Mouse (Mus musculus): ENCODE measurements around the gene Wee1.

Gene Wee1

GRCm38 (mm10) chr7:110121516-110122288 lies at the start of gene Wee1:
Gene Wee1, plus strand, starts transcription at chr7:110122046.
- WGBS, result 0% methylated on average over 81 of the region's 81 CpGs

GRCm38 (mm10) chr7:110078168-110078567 lies 43.7 kb upstream of the Wee1 start:
- WGBS, result 95% methylated on average over 5 of the region's 5 CpGs

- 58% methylated on average over 13 of the region's 13 CpGs for WGBS
Measured at GRCm38 (mm10) chr7:110083386-110084165, 38.3 kb upstream of the Wee1 start.

GRCm38 (mm10) chr7:110087914-110088313 lies 33.9 kb upstream of the Wee1 start:
- 76% methylated on average over 4 of the region's 4 CpGs for WGBS

GRCm38 (mm10) chr7:110091670-110092069 lies 30.2 kb upstream of the Wee1 start:
- 39% methylated on average over 7 of the region's 7 CpGs for WGBS

GRCm38 (mm10) chr7:110096332-110096731 lies 25.5 kb upstream of the Wee1 start:
- WGBS, result 90% methylated on average over 4 of the region's 4 CpGs

GRCm38 (mm10) chr7:110097106-110097793 lies 24.6 kb upstream of the Wee1 start:
- WGBS, result 79% methylated on average over 7 of the region's 7 CpGs

GRCm38 (mm10) chr7:110100854-110101253 lies 21.0 kb upstream of the Wee1 start:
- 62% methylated on average over 6 of the region's 6 CpGs for WGBS

- 79% methylated on average over 5 of the region's 5 CpGs for WGBS
Measured at GRCm38 (mm10) chr7:110101266-110101665, 20.6 kb upstream of the Wee1 start.

- 89% methylated on average over 5 of the region's 5 CpGs for WGBS
Measured at GRCm38 (mm10) chr7:110105041-110105440, 16.8 kb upstream of the Wee1 start.

- WGBS, result 77% methylated on average over 3 of the region's 3 CpGs
Measured at GRCm38 (mm10) chr7:110106633-110107032, 15.2 kb upstream of the Wee1 start.

GRCm38 (mm10) chr7:110108524-110108923 lies 13.3 kb upstream of the Wee1 start:
- WGBS, result 87% methylated on average over 3 of the region's 3 CpGs

GRCm38 (mm10) chr7:110108967-110109610 lies 12.8 kb upstream of the Wee1 start:
- WGBS, result 18% methylated on average over 11 of the region's 11 CpGs

- WGBS, result 41% methylated on average over 4 of the region's 4 CpGs
Measured at GRCm38 (mm10) chr7:110110061-110110656, 11.7 kb upstream of the Wee1 start.

- WGBS, result 77% methylated on average over 5 of the region's 5 CpGs
Measured at GRCm38 (mm10) chr7:110114699-110115098, 7.1 kb upstream of the Wee1 start.

GRCm38 (mm10) chr7:110116731-110117291 lies 5.0 kb upstream of the Wee1 start:
- 26% methylated on average over 1 of the region's 1 CpGs for WGBS

GRCm38 (mm10) chr7:110118448-110118847 lies 3.4 kb upstream of the Wee1 start:
- WGBS, result 88% methylated on average over 2 of the region's 2 CpGs

GRCm38 (mm10) chr7:110120157-110120784 lies 1.6 kb upstream of the Wee1 start:
- 80% methylated on average over 2 of the region's 2 CpGs for WGBS

- 5% methylated on average over 9 of the region's 9 CpGs for WGBS
Measured at GRCm38 (mm10) chr7:110121162-110121515, 707 bp upstream of the Wee1 start.

- WGBS, result under 1% methylated on average over 27 of the region's 27 CpGs
Measured at GRCm38 (mm10) chr7:110122289-110122564, 381 bp downstream of the Wee1 start.

Data from cerebral cortex, adult 2 months (tissue).